Mouse (Mus musculus) neural tube, embryonic 14.5 days (tissue): ENCODE results near the gene Olfr1054. TPM values are rescaled to one million over a fixed set of nuclear protein-coding genes. Genes with fewer than 3 reads are reported as not detected.
"Not testable (repeated sequence)": the region's sequence is repeated elsewhere in the genome, so short reads cannot be mapped to it uniquely, and the experiment has no call there.

Source experiments
- ATAC-seq: fragments of 200-750 bp; cut with Nextera tagmentation; 2 replicates; pipeline ENCODE4 v1.8.0; 2017; ENCODE audit warnings: low read depth, mild to moderate bottlenecking, moderate TSS enrichment, moderate library complexity
- H3K27ac ChIP-seq: fragments of 300-500 bp; sonication (generic); 2 replicates; pipeline ENCODE4 v1.5.1; 2014; ENCODE audit warnings: low read depth, mild to moderate bottlenecking, control low read depth, low read length, moderate library complexity, mixed read lengths
- H3K27me3 ChIP-seq: fragments of 300-500 bp; sonication (generic); 2 replicates; pipeline ENCODE4 v1.6.1; 2014; ENCODE audit warnings: low read length; ENCODE audit not compliant: control insufficient read depth, insufficient read depth
- H3K36me3 ChIP-seq: fragments of 300-500 bp; sonication (generic); 2 replicates; pipeline ENCODE4 v1.6.1; 2014; ENCODE audit warnings: low read length, mixed read lengths; ENCODE audit not compliant: control insufficient read depth, insufficient read depth
- H3K4me1 ChIP-seq: fragments of 300-500 bp; sonication (generic); 2 replicates; pipeline ENCODE4 v1.6.1; 2014; ENCODE audit warnings: low read length; ENCODE audit not compliant: control insufficient read depth, insufficient read depth
- H3K4me2 ChIP-seq: fragments of 300-500 bp; sonication (generic); 2 replicates; pipeline ENCODE4 v1.6.1; 2014; ENCODE audit warnings: mild to moderate bottlenecking, low read depth, low read length, control low read depth
- H3K4me3 ChIP-seq: fragments of 300-500 bp; sonication (generic); 2 replicates; pipeline ENCODE4 v1.5.1; 2014; ENCODE audit warnings: low read depth, low read length, control low read depth, mixed read lengths
- H3K9ac ChIP-seq: fragments of 300-500 bp; sonication (generic); replicated peaks from 2 replicates; pipeline ENCODE4 v1.6.1; 2014; ENCODE audit warnings: low read depth, mild to moderate bottlenecking, control low read depth, low read length, mixed read lengths
- H3K9me3 ChIP-seq: fragments of 300-500 bp; sonication (generic); 2 replicates; pipeline ENCODE4 v1.6.1; 2016; ENCODE audit warnings: low read length; ENCODE audit not compliant: control insufficient read depth
- WGBS: fragments of 180-500 bp; shearing (Covaris S2); extraction: QIAGEN DNeasy Blood & Tissue Kit; methylation state at CpG from one replicate; pipeline ENCODE4 v1.1.7; 2014; 5-methylcytosine and 5-hydroxymethylcytosine counted together
- polyA plus RNA-seq: library from polyadenylated mRNA; unstranded; fragments of >200 nt; fragmentation: Nextera tagmentation; extraction: Ambion mirVana; gene quantifications from 2 replicates; pipeline ENCODE4 v1.2.1, GENCODE M21; 2014

Olfr1054 gene
- polyA plus RNA-seq: not detected in 2 replicates

- no peaks in the 10 kb centered on the region for H3K9me3 ChIP-seq
- H3K36me3 ChIP-seq: no peaks in the 10 kb centered on the region
- H3K27me3 ChIP-seq: no peaks in the 10 kb centered on the region
- 86% methylated on average over 3 of the region's 3 CpGs for WGBS
- H3K4me1 ChIP-seq: no peaks in the 10 kb centered on the region
- no peak within 1 kb of the TSS for H3K4me3 ChIP-seq
- no peak within 1 kb of the TSS for H3K4me2 ChIP-seq
- no peak within 1 kb of the TSS for H3K9ac ChIP-seq
- no peak within 1 kb of the TSS for H3K27ac ChIP-seq
- ATAC-seq: no peak
Measured at GRCm38 (mm10) chr2:86335333-86335732, at the start of gene Olfr1054. Gene Olfr1054, minus strand, starts transcription at chr2:86335433.

DNA sequence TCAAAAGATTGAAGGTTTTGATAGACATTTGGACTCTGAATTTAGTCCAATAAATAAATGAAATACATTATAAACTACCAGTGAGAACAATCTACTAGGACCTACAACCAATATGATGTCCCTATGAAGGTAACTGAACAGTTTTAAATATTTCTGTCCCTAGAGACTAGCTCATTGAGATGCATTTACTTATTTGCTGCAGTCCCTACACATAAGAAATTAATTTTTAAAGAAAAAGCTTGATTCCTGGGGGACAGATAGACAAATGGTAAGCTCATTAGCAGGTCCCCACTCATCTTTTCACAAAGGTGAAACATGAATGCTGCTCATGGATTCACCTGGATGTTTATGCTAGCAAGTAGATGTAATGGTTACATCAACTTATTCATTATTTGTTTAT is 43.1 kb upstream of the Olfr1054 start, which contains the start of gene Olfr1057:
Gene Olfr1057, minus strand, starts transcription at position 101 of the 400 bp plus-strand sequence.
- ATAC-seq: no peak
- Histone ChIP-seq H3K9ac (no peak within 1 kb of the TSS), H3K4me1 (no peaks in the 10 kb centered on the region), H3K4me3 (no peak within 1 kb of the TSS), H3K36me3 (no peaks in the 10 kb centered on the region), H3K4me2 (no peak within 1 kb of the TSS), H3K27me3 (no peaks in the 10 kb centered on the region), H3K27ac (no peak within 1 kb of the TSS), H3K9me3 (no peaks in the 10 kb centered on the region)

- not testable (repeated sequence) for H3K4me2 ChIP-seq, H3K4me1 ChIP-seq, ATAC-seq, H3K9ac ChIP-seq, H3K27ac ChIP-seq, H3K36me3 ChIP-seq, H3K9me3 ChIP-seq, H3K27me3 ChIP-seq, H3K4me3 ChIP-seq
- no CpG with 5 or more reads among the region's 6 CpGs for WGBS
Measured at GRCm38 (mm10) chr2:86366342-86366741, 31.1 kb upstream of the Olfr1054 start.

DNA sequence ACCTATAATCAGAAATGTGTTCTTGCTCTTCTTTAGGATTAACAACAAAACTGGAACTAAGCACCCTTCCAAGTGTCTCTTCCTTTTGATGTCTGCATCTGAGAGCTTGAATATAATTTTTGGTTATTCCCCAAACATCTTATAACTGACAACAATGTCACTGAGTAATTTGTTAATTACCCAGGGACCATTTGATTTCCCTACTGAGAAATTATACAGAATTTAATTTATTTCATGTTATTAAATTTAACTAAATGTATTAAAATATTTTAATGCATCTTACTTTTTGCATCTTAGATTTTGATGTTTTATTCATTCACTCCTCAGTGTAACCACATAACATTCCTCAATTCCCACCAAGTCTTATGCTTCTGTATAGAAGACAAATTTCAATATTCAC is 27.1 kb upstream of the Olfr1054 start, which contains the start of gene Olfr1056:
Gene Olfr1056, minus strand, starts transcription at position 101 of the 400 bp plus-strand sequence.
- H3K36me3 ChIP-seq: no peaks in the 10 kb centered on the region
- no peak for ATAC-seq

GRCm38 (mm10) chr2:86351751-86352150 is 16.5 kb upstream of the Olfr1054 start:
- not testable (repeated sequence) for H3K9me3 ChIP-seq, H3K36me3 ChIP-seq, H3K4me3 ChIP-seq, H3K4me2 ChIP-seq, H3K27me3 ChIP-seq, ATAC-seq, H3K9ac ChIP-seq, H3K27ac ChIP-seq, H3K4me1 ChIP-seq
- WGBS: 83% methylated on average over 1 of the region's 1 CpGs

More for the DNA sequence above, 27.1 kb upstream of the Olfr1054 start, which contains the start of gene Olfr1056:
- H3K4me1 ChIP-seq: no peaks in the 10 kb centered on the region
- H3K9ac ChIP-seq: no peak within 1 kb of the TSS
- no peaks in the 10 kb centered on the region for H3K27me3 ChIP-seq
- no peak within 1 kb of the TSS for H3K4me2 ChIP-seq
- H3K27ac ChIP-seq: no peak within 1 kb of the TSS
- H3K4me3 ChIP-seq: no peak within 1 kb of the TSS
- H3K9me3 ChIP-seq: no peaks in the 10 kb centered on the region

GRCm38 (mm10) chr2:86350184-86350583 is 15.0 kb upstream of the Olfr1054 start, which contains the start of gene Olfr1055:
Gene Olfr1055, minus strand, starts transcription at chr2:86350284.
- WGBS: 87% methylated on average over 5 of the region's 5 CpGs
- H3K4me1 ChIP-seq: no peaks in the 10 kb centered on the region
- H3K27me3 ChIP-seq: no peaks in the 10 kb centered on the region
- H3K9ac ChIP-seq: no peak within 1 kb of the TSS
- H3K9me3 ChIP-seq: no peaks in the 10 kb centered on the region
- H3K4me3 ChIP-seq: no peak within 1 kb of the TSS
- H3K4me2 ChIP-seq: no peak within 1 kb of the TSS
- H3K27ac ChIP-seq: no peak within 1 kb of the TSS
- no peak for ATAC-seq
- no peaks in the 10 kb centered on the region for H3K36me3 ChIP-seq

- H3K4me1 ChIP-seq: no peaks in the 10 kb centered on the region
- no peak for ATAC-seq
- no peaks in the 10 kb centered on the region for H3K27me3 ChIP-seq
- no peaks in the 10 kb centered on the region for H3K36me3 ChIP-seq
- no peak within 1 kb of the TSS for H3K9ac ChIP-seq
- 67% methylated on average over 3 of the region's 3 CpGs for WGBS
- H3K27ac ChIP-seq: no peak within 1 kb of the TSS
- H3K4me2 ChIP-seq: no peak within 1 kb of the TSS
- no peaks in the 10 kb centered on the region for H3K9me3 ChIP-seq
- H3K4me3 ChIP-seq: no peak within 1 kb of the TSS
Measured at GRCm38 (mm10) chr2:86315184-86315583, 20.0 kb downstream of the Olfr1054 start, which contains the start of gene Olfr1053. Gene Olfr1053, minus strand, starts transcription at chr2:86315284.

- H3K9ac ChIP-seq: no peak within 1 kb of the TSS
- H3K4me3 ChIP-seq: no peak within 1 kb of the TSS
- ATAC-seq: no peak
- H3K4me1 ChIP-seq: no peaks in the 10 kb centered on the region
- H3K36me3 ChIP-seq: no peaks in the 10 kb centered on the region
- H3K9me3 ChIP-seq: no peaks in the 10 kb centered on the region
- no peaks in the 10 kb centered on the region for H3K27me3 ChIP-seq
- H3K4me2 ChIP-seq: no peak within 1 kb of the TSS
- no peak within 1 kb of the TSS for H3K27ac ChIP-seq
Measured at GRCm38 (mm10) chr2:86292155-86292554, 43.1 kb downstream of the Olfr1054 start, which contains the start of gene Olfr1052. Gene Olfr1052, plus strand, starts transcription at chr2:86292455.
